Mouse (Mus musculus) spleen, adult 2 months (tissue): ENCODE measurements around the gene Pbx1.

ENCODE experiments used
- CTCF ChIP-seq: fragments of 200-500 bp; IDR thresholded peaks from 2 replicates; pipeline ENCODE4 v1.5.1; 2011; ENCODE audit warnings: mild to moderate bottlenecking, inconsistent platforms; ENCODE audit not compliant: insufficient read depth, insufficient read length, insufficient replicate concordance; ENCODE audit errors: extremely low read depth
- POLR2A ChIP-seq: fragments of 200-500 bp; IDR thresholded peaks from 2 replicates; pipeline ENCODE4 v1.6.1; 2011; ENCODE audit warnings: low read depth, low read length, inconsistent platforms

- TF ChIP-seq POLR2A (no peak), CTCF (no peak)
These were observed 198.9 kb downstream of the Pbx1 start for GRCm38 (mm10) chr1:168233182-168233581.
